9 mouse cellular contexts compared by ENCODE assay signal in the genomic region with DNA sequence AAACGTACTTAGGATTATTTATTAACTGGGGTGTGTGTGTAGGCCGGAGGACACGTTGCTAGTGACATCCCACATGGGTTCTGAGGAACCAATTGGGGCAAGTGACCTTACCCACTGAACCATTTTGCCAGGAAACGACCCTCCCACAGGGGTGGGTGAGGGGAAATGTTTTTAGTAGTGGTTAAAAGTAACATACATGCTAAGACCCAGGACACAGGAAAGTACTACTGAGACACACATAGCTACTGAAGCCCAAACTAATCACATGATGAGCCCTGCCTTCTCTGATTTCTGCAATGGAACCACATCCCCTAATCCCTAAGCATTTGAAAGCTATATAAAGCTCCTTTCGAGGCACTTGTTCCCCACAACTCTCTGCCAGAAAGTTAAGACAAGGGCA. TPM values are rescaled to one million over a fixed set of nuclear protein-coding genes. Genes with fewer than 3 reads are reported as not detected.
DNase-seq lines count a peak whose midpoint lies in the region; ATAC-seq lines count a peak whose summit lies in the region.
"Had no signal": no experiment of that assay in that cellular context is flagged by ENCODE, and none has a peak within 500 bp of the region (broad histone marks: within the 10 kb centered on the region; RNA-seq: fewer than 3 reads in every experiment).

No protein-coding gene starts in this region.

- no peak overlapping the region for H3K4me3 ChIP-seq in liver, embryonic 11.5 days (ENCODE audit: low read depth, low read length)
- H3K4me3 ChIP-seq in forebrain, embryonic 15.5 days: peak overlapping the region; percentile 90
- peak overlapping the region; percentile 64 for H3K4me3 ChIP-seq in kidney, embryonic 16.5 days (ENCODE audit: low read length)
- H3K4me3 ChIP-seq in stomach, embryonic 15.5 days (replicated peaks): peak overlapping the region; percentile 67; the same call in 1 of the 2 replicates

- WGBS in liver, embryonic 11.5 days: 62% methylated on average over 5 of the region's 5 CpGs
- 63% methylated on average over 5 of the region's 5 CpGs for WGBS in forebrain, embryonic 15.5 days
- WGBS in kidney, embryonic 16.5 days: 44% methylated on average over 5 of the region's 5 CpGs
- 67% methylated on average over 5 of the region's 5 CpGs for WGBS in stomach, embryonic 15.5 days

- H3K4me2 ChIP-seq in liver, embryonic 11.5 days: peak overlapping the region; percentile 99; the same call in 1 of the 2 replicates
- peak overlapping the region; percentile 92 for H3K4me2 ChIP-seq in forebrain, embryonic 15.5 days (replicated peaks)
- peak overlapping the region; percentile 94 for H3K4me2 ChIP-seq in kidney, embryonic 16.5 days (replicated peaks; ENCODE audit: low read depth, low read length)
- no peak overlapping the region for H3K4me2 ChIP-seq in stomach, embryonic 15.5 days

- ATAC-seq in liver, embryonic 11.5 days (replicated peaks; ENCODE audit: low FRiP score): no peak
- no peak for ATAC-seq in forebrain, embryonic 15.5 days (replicated peaks)
- ATAC-seq in kidney, embryonic 16.5 days (ENCODE audit: low FRiP score, low TSS enrichment): no peak
- ATAC-seq in stomach, embryonic 15.5 days (ENCODE audit: insufficient read depth, low FRiP score, low read depth): no peak
- ATAC-seq: Patski had no signal

- DNase-seq in liver, embryonic 11.5 days (ENCODE audit: low spot score): no peak
- no peak for DNase-seq in liver
- no peak for DNase-seq in lung, adult 18-20 months
- DNase-seq in frontal cortex, postnatal 25 days (ENCODE audit: low spot score in 2 of 2): no peak
- DNase-seq: spleen, adult 18-20 months had no signal

- no peaks in the 10 kb centered on the region for H3K36me3 ChIP-seq in liver, embryonic 11.5 days (ENCODE audit: control insufficient read depth, insufficient read depth, low read length)
- H3K36me3 ChIP-seq in forebrain, embryonic 15.5 days: no peaks in the 10 kb centered on the region
- H3K36me3 ChIP-seq in kidney, embryonic 16.5 days (ENCODE audit: insufficient read depth, low read length): no peaks in the 10 kb centered on the region
- H3K36me3 ChIP-seq in stomach, embryonic 15.5 days: no peaks in the 10 kb centered on the region

- no peak overlapping the region for H3K27ac ChIP-seq in liver, embryonic 11.5 days (ENCODE audit: low read depth, low read length)
- H3K27ac ChIP-seq in forebrain, embryonic 15.5 days (replicated peaks): no peak overlapping the region; the same call in 1 of the 2 replicates
- H3K27ac ChIP-seq in kidney, embryonic 16.5 days (ENCODE audit: low read length): no peak overlapping the region
- no peak overlapping the region for H3K27ac ChIP-seq in stomach, embryonic 15.5 days

- H3K27me3 ChIP-seq in liver, embryonic 11.5 days (replicated peaks; ENCODE audit: control insufficient read depth, insufficient read depth, low read length): peaks cover 44% of the 10 kb centered on the region
- H3K27me3 ChIP-seq in forebrain, embryonic 15.5 days: peaks cover 7% of the 10 kb centered on the region; the same call in 1 of the 2 replicates
- peaks cover 29% of the 10 kb centered on the region for H3K27me3 ChIP-seq in kidney, embryonic 16.5 days (ENCODE audit: insufficient read depth, low read length)
- H3K27me3 ChIP-seq in stomach, embryonic 15.5 days (replicated peaks): peaks cover 14% of the 10 kb centered on the region

- H3K9me3 ChIP-seq in liver, embryonic 11.5 days (ENCODE audit: control insufficient read depth, low read length): no peaks in the 10 kb centered on the region
- no peaks in the 10 kb centered on the region for H3K9me3 ChIP-seq in forebrain, embryonic 15.5 days
- 0 out of 2 replicates have a peak, but pooled peaks cover 2% of the 10 kb centered on the region for H3K9me3 ChIP-seq in kidney, embryonic 16.5 days (ENCODE audit: low read length)
- H3K9me3 ChIP-seq in stomach, embryonic 15.5 days: no peaks in the 10 kb centered on the region

- H3K9ac ChIP-seq in liver, embryonic 11.5 days (ENCODE audit: low read depth, low read length): no peak overlapping the region
- H3K9ac ChIP-seq in forebrain, embryonic 15.5 days (replicated peaks): peak overlapping the region; percentile 81
- H3K9ac ChIP-seq in kidney, embryonic 16.5 days (replicated peaks; ENCODE audit: low read length): no peak overlapping the region
- H3K9ac ChIP-seq in stomach, embryonic 15.5 days: no peak overlapping the region

- peaks cover 15% of the 10 kb centered on the region; the same call in 1 of the 2 replicates for H3K4me1 ChIP-seq in liver, embryonic 11.5 days (replicated peaks; ENCODE audit: control insufficient read depth, insufficient read depth, low read length)
- peaks cover 29% of the 10 kb centered on the region for H3K4me1 ChIP-seq in forebrain, embryonic 15.5 days
- peaks cover 14% of the 10 kb centered on the region for H3K4me1 ChIP-seq in kidney, embryonic 16.5 days (ENCODE audit: insufficient read depth, low read length)
- peaks cover 9% of the 10 kb centered on the region; the same call in 1 of the 2 replicates for H3K4me1 ChIP-seq in stomach, embryonic 15.5 days

RNA-seq across cellular contexts. Expression of a gene that starts 1.1 kb away (rescaled TPM):
- polyA plus RNA-seq in liver, embryonic 11.5 days (2014; fragmentation: Nextera tagmentation; extraction: Ambion mirVana): 4.9 and 6.2 TPM in 2 replicates
- 25.5 and 26.8 TPM in 2 replicates for polyA plus RNA-seq in forebrain, embryonic 15.5 days (2015; fragmentation: Nextera tagmentation; extraction: Ambion mirVana)
- 13.8 and 14.9 TPM in 2 replicates for polyA plus RNA-seq in kidney, embryonic 16.5 days (2015; fragmentation: Nextera tagmentation; extraction: Ambion mirVana)
- 10.9 and 11.1 TPM in 2 replicates for polyA plus RNA-seq in stomach, embryonic 15.5 days (2015; fragmentation: Nextera tagmentation; extraction: Ambion mirVana)
